Mouse (Mus musculus) embryo, embryonic 10.5 days (tissue): ENCODE measurements around the gene F11r.

Source experiments
- DNase-seq: peaks from one replicate; pipeline ENCODE4 v3.0.0-alpha.2; 2015; ENCODE audit warnings: low spot score

F11r gene

GRCm38 (mm10) chr1:171438014-171438670 lies 807 bp downstream of the F11r start:
- peak; percentile 47 for DNase-seq

- peak; percentile 31 for DNase-seq
Measured at GRCm38 (mm10) chr1:171439072-171439471, 1.7 kb downstream of the F11r start.

GRCm38 (mm10) chr1:171440025-171440725 lies 2.8 kb downstream of the F11r start:
- no peak for DNase-seq

- no peak for DNase-seq
Measured at GRCm38 (mm10) chr1:171441466-171442412, 4.4 kb downstream of the F11r start.

GRCm38 (mm10) chr1:171442413-171442760 lies 5.1 kb downstream of the F11r start:
- no peak for DNase-seq

- DNase-seq, result no peak
Measured at GRCm38 (mm10) chr1:171445050-171445449, 7.7 kb downstream of the F11r start.

- DNase-seq, result no peak
Measured at GRCm38 (mm10) chr1:171446854-171447253, 9.5 kb downstream of the F11r start.

GRCm38 (mm10) chr1:171447692-171448091 lies 10.4 kb downstream of the F11r start:
- no peak for DNase-seq

GRCm38 (mm10) chr1:171450062-171450461 lies 12.7 kb downstream of the F11r start:
- DNase-seq, result no peak

GRCm38 (mm10) chr1:171451001-171451400 lies 13.7 kb downstream of the F11r start:
- DNase-seq, result no peak

GRCm38 (mm10) chr1:171452522-171452921 lies 15.2 kb downstream of the F11r start:
- DNase-seq, result no peak

GRCm38 (mm10) chr1:171452923-171453322 lies 15.6 kb downstream of the F11r start:
- no peak for DNase-seq

- DNase-seq, result no peak
Measured at GRCm38 (mm10) chr1:171454926-171455325, 17.6 kb downstream of the F11r start.

GRCm38 (mm10) chr1:171457568-171457967 lies 20.2 kb downstream of the F11r start:
- no peak for DNase-seq

- DNase-seq, result no peak
Measured at GRCm38 (mm10) chr1:171459791-171460190, 22.5 kb downstream of the F11r start.

GRCm38 (mm10) chr1:171460551-171461503 lies 23.5 kb downstream of the F11r start:
- no peak for DNase-seq

- no peak for DNase-seq
Measured at GRCm38 (mm10) chr1:171463133-171463532, 25.8 kb downstream of the F11r start.

GRCm38 (mm10) chr1:171465749-171466412 lies 28.5 kb downstream of the F11r start:
- DNase-seq, result no peak

- no peak for DNase-seq
Measured at GRCm38 (mm10) chr1:171466565-171466964, 29.2 kb downstream of the F11r start.

GRCm38 (mm10) chr1:171469678-171470077 lies 32.3 kb downstream of the F11r start:
- no peak for DNase-seq

- peak; percentile 75 for DNase-seq
Measured at GRCm38 (mm10) chr1:171470371-171470871, 33.1 kb downstream of the F11r start.
